Mouse (Mus musculus) lung, adult 2 months (tissue): ENCODE data around the gene Sept8. TPM values are rescaled to one million over a fixed set of nuclear protein-coding genes. Genes with fewer than 3 reads are reported as not detected.

Source experiments
- DNase-seq: peaks from one replicate; pipeline ENCODE4 v3.0.0; 2022
- H3K4me1 ChIP-seq: fragments of 200-500 bp; 2 replicates; pipeline ENCODE4 v1.6.1; 2011; ENCODE audit warnings: low read length; ENCODE audit not compliant: control insufficient read depth, insufficient read depth
- H3K4me3 ChIP-seq: fragments of 200-500 bp; replicated peaks from 2 replicates; pipeline ENCODE3; 2011; ENCODE audit warnings: low read depth, mild to moderate bottlenecking, control low read depth, low read length; ENCODE audit errors: extremely low read depth
- CTCF ChIP-seq: fragments of 200-500 bp; IDR thresholded peaks from 2 replicates; pipeline ENCODE4 v1.5.1; 2011; ENCODE audit warnings: mild to moderate bottlenecking, low read length, control low read depth; ENCODE audit not compliant: insufficient read depth
- POLR2A ChIP-seq: fragments of 200-500 bp; IDR thresholded peaks from 2 replicates; pipeline ENCODE4 v1.6.1; 2011; ENCODE audit warnings: low read depth, mild to moderate bottlenecking, control low read depth, low read length, borderline replicate concordance; ENCODE audit errors: extremely low read depth
- WGBS: fragments of 180-500 bp; shearing (Covaris S2); methylation state at CpG from one replicate; pipeline ENCODE4 v1.1.7; 2018; 5-methylcytosine and 5-hydroxymethylcytosine counted together
- polyA plus RNA-seq: library from polyadenylated mRNA; depleted of rRNA; stranded (reverse); fragments of >200 nt; gene quantifications from 2 replicates; pipeline ENCODE4 v1.2.3, GENCODE M21; 2012

Gene Sept8
- polyA plus RNA-seq, 1 experiment = 49.5 TPM

GRCm38 (mm10) chr11:53493243-53493955 lies 25.7 kb upstream of the Sept8 start:
- no peak overlapping the region for H3K4me3 ChIP-seq
- 70% methylated on average over 3 of the region's 3 CpGs for WGBS
- H3K4me1 ChIP-seq = no peaks in the 10 kb centered on the region
- DNase-seq = no peak
- TF ChIP-seq CTCF = no peak
- TF ChIP-seq POLR2A = no peak

DNA sequence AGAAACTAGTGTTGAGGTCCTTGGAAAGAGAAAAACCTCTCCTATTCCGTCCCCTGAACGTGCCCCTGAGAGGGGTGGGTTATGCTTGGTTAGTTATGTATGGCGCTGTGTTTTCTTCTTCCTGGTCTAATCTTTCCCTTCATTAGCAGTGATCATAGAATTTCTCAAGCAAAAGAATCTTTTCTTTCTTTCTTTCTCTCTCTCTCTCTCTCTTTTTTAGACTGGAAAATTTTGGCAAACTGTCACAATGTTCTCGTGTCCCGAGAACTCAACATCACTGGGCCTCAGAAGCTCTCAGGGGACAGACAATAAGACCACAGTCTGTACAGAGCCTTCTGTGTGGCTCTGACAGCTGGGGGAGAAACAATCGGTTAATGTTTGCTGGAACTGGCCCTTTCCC lies 23.6 kb upstream of the Sept8 start:
- H3K4me3 ChIP-seq = no peak overlapping the region
- WGBS = 74% methylated on average over 6 of the region's 6 CpGs
- TF ChIP-seq POLR2A (no peak), CTCF (no peak)
- no peaks in the 10 kb centered on the region for H3K4me1 ChIP-seq
- DNase-seq = no peak

- WGBS = 63% methylated on average over 6 of the region's 6 CpGs
- Histone ChIP-seq H3K4me3 (no peak overlapping the region), H3K4me1 (no peaks in the 10 kb centered on the region)
- DNase-seq = no peak
- TF ChIP-seq CTCF (no peak), POLR2A (no peak)
These were observed 22.1 kb upstream of the Sept8 start for GRCm38 (mm10) chr11:53496946-53497345.

- TF ChIP-seq CTCF = no peak
- TF ChIP-seq POLR2A = no peak
- WGBS = 14% methylated on average over 11 of the region's 11 CpGs
- peak; percentile 68 for DNase-seq
- Histone ChIP-seq H3K4me3 (no peak overlapping the region), H3K4me1 (no peaks in the 10 kb centered on the region)
These were observed 18.5 kb upstream of the Sept8 start for GRCm38 (mm10) chr11:53500569-53500968.

GRCm38 (mm10) chr11:53502039-53502765 lies 16.9 kb upstream of the Sept8 start:
- no peak overlapping the region for H3K4me3 ChIP-seq
- H3K4me1 ChIP-seq = no peaks in the 10 kb centered on the region
- no peak for TF ChIP-seq POLR2A
- 0 out of 2 replicates have a peak, but pooled peaks have one; percentile 2 for TF ChIP-seq CTCF
- DNase-seq = no peak
- WGBS = 78% methylated on average over 8 of the region's 8 CpGs

GRCm38 (mm10) chr11:53503738-53504137 lies 15.3 kb upstream of the Sept8 start:
- Histone ChIP-seq H3K4me3 (no peak overlapping the region), H3K4me1 (no peaks in the 10 kb centered on the region; the same call in 1 of the 2 replicates)
- TF ChIP-seq POLR2A (no peak), CTCF (no peak)
- DNase-seq = no peak
- 64% methylated on average over 5 of the region's 5 CpGs for WGBS

- H3K4me1 ChIP-seq = no peaks in the 10 kb centered on the region; the same call in 1 of the 2 replicates
- DNase-seq = no peak
- TF ChIP-seq POLR2A (no peak), CTCF (no peak)
- H3K4me3 ChIP-seq = no peak overlapping the region
- 87% methylated on average over 8 of the region's 8 CpGs for WGBS
These were observed 14.7 kb upstream of the Sept8 start for GRCm38 (mm10) chr11:53504376-53504775.

DNA sequence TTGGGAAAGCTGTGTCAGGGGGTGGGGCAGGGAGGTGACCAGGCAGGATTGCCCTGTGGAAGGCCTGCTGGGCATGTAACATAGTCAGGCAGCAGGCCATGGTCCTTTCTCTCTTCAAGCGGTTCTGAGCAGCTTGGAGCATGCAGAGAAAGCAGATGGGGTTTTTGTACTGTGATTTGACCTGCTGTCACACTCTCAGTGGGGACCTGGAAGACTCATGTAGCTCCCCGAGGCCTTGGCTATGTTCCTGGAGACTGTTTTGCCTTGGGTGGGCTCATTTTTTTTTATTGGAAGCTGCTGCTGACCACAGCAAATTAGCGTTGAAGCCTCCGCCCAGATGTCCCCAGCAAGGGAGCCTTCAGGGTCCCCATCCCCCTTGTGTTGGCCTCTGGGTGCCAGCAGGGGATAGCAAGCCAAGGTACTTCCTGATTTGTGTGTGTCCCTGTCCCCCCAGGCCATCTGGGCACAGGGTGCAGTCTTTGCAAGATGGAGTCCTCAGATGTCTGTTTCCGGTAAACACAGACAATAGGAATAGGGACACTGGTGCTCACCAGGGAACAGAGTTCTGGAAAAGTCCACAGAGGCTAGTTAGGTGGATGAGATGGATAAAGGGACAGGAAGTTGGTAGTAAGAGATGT lies 13.9 kb upstream of the Sept8 start:
- no peak for TF ChIP-seq CTCF
- TF ChIP-seq POLR2A = no peak
- no peaks in the 10 kb centered on the region; the same call in 1 of the 2 replicates for H3K4me1 ChIP-seq
- no peak for DNase-seq
- WGBS = 84% methylated on average over 5 of the region's 5 CpGs
- H3K4me3 ChIP-seq = no peak overlapping the region

- no peak for DNase-seq
- 75% methylated on average over 9 of the region's 9 CpGs for WGBS
- H3K4me1 ChIP-seq = no peaks in the 10 kb centered on the region; the same call in 1 of the 2 replicates
- no peak for TF ChIP-seq CTCF
- no peak for TF ChIP-seq POLR2A
- no peak overlapping the region for H3K4me3 ChIP-seq
These were observed 11.8 kb upstream of the Sept8 start for GRCm38 (mm10) chr11:53507098-53507805.
